Mouse (Mus musculus): Measurements from ENCODE around the gene Ccdc74a. TPM values are rescaled to one million over a fixed set of nuclear protein-coding genes. Genes with fewer than 3 reads are reported as not detected.

Gene Ccdc74a
- total RNA-seq, 2 experiments from 2014 or later = 0.74 to 1.0 TPM

DNA sequence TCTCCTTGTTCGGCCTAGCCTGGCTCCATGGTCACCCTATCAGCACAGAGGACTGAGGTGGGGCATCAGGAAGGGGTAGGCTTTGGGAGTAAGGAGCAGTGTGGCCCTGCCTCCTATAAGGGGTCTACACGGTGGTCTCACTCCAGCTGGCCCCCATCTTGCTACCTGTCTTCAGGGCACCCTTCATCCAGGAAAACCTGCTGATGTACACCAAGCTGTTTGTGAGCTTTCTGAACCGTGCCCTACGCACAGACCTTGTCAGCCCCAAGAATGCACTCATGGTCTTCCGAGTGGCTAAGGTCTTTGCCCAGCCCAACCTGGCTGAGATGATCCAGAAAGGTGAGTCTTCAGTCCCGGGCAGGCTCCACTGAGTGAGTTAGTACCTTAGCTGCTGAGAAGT, 6.3 kb upstream of the Ccdc74a start:
- intact Hi-C loops (cut with DNase I) = loop anchor here (10.0 kb wide), 1 partner anchor 85 kb away; no protein-coding TSS in a partner anchor
- no peak for DNase-seq

DNA sequence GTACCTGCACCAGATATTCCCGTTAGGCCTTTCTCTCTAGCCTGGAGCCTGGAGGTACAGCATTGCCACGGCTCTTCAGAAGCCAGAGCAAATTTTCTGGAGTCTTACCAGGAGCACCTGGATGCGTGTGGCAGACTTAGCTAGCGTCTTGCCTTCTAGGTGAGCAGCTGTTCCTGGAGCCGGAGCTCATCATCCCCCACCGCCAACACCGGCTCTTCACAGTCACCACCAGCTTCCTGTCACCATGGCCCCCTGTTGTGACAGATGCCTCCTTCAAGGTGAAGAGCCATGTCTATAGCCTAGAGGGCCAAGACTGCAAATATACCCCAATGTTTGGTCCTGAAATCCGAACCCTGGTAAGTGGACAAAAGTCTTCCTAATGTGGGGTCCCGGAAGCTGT, 5.6 kb upstream of the Ccdc74a start:
- DNase-seq = no peak
- intact Hi-C loops (cut with DNase I) = loop anchor here (10.0 kb wide), 1 partner anchor 84 kb away; no protein-coding TSS in a partner anchor

DNA sequence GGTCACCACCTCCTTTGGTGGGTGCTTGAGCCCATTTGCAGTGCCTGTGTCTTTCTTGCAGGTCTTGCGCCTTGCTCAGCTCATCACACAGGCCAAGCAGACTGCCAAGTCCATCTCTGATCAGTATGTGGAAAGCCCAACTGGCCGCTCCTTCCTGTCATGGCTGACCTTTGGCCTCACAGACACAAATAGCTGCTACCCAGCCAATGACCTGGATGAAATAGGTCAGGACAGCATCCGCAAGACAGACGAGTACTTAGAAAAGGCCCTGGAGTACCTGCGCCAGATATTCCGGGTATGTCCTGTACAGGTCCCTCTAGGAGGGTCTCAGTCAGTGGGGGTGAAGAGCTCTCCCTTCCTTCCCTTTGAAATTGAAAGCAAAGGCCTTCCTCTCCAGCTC, 5.0 kb upstream of the Ccdc74a start:
- no peak for DNase-seq
- intact Hi-C loops (cut with DNase I) = loop anchor here (10.0 kb wide), 1 partner anchor 84 kb away; no protein-coding TSS in a partner anchor

DNA sequence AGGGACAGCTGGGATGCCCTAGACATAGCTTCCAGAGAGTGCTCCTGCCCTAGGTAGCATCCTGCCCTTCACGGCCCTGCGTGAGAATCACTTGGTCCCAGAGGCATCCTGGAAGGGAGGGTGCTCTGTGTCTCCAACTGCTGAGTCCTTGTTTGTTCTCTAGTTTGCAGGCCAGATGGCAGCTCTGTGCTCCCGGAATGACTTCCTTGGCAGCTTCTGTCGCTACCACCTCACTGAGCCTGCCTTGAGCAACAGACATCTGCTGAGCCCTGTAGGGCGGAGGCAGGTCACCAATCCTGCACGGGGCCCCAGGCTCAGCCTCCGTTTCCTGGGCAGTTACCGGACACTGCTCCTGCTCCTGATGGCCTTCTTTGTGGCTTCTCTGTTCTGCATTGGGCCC, 4.0 kb upstream of the Ccdc74a start:
- no peak for DNase-seq
- intact Hi-C loops (cut with DNase I) = loop anchor here (10.0 kb wide), 1 partner anchor 82 kb away; no protein-coding TSS in a partner anchor

DNA sequence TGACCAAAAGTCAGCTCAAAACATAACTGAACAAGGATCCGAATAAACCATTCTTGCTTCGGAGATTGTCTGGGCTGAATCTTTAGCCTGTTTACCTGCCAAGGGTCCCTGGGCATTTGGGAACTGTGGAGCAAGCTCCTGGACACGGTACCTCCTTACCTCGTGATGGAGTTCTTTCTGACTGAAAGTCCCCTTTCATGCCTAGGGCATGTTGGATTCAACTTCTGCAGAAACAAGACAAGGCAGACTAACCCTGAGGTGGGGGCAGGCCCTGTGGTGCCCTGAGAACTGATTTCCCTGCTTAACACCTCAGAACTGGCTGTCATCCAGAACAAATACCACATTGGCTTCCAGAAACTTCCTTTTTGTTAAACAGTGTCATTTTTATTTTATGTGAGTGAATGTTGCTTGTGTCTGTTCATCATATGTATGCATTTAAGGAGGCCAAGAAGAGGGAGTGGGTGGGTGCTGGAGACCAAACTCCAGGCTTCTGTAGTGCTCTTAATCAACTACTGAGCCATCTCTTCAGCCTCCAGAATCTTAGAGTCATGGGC, 2.8 kb upstream of the Ccdc74a start:
- DNase-seq = no peak
- intact Hi-C loops (cut with DNase I) = loop anchor here (10.0 kb wide), 1 partner anchor 81 kb away; no protein-coding TSS in a partner anchor

DNA sequence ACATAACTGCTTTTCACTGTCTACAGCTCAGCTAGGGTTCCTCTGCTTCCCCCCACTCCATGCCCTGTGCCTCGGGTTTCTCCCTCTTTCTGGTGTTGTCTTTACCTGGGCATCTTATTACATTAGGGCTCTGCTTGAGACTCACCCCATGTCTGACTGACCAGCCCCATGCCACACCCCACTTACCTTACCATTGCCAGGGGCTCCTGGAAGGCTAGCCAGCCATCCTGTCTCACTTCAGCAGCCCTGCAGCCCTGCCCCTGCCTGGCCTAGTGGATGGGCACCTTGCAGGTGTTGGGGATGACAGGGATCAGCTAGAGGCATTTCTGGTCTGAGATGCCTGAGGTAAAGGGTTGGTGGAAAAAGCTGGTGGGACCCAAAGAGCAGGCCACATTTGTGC, 886 bp downstream of the Ccdc74a start:
- no peak for DNase-seq
- intact Hi-C loops (cut with DNase I) = loop anchor here (10.0 kb wide), 1 partner anchor 78 kb away; no protein-coding TSS in a partner anchor

DNA sequence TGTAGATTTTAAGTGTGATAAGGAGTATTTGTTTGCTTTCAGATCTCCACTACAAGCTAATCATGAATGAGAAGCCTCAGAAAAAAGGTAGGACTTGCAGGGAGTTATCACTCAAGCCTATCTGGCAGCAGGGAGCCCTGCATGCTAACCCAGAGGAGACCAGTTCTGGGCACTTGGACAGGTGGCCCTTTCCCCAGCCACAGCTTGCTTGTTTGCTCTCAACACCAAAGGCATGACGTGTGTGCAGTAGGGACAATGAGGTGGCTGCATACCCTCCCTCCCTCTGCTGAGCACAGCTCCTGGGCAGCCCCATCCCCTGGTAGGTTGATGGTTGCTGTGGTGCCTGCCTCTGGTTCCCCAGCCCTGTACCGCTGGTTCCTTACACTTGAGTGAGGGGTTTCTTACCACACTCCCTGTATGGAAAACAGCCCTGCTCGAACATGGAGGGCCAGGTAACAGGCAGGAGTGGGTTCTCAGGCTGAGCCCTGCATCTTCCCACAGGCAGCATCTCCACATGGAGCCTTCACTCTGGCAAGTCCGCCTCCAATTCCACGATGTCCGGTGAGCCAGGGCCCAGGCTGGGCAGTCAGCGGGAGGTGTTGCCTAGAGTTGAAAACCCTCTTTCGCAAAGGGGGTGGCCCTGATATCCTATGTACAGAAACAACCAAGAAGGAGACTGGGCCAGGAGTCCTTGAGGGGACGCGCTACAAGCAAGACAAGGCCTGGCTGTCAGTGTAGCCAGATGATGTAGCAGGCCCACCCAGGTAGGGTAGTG, 1.5 kb downstream of the Ccdc74a start:
- DNase-seq = no peak
- intact Hi-C loops (cut with DNase I) = loop anchor here (10.0 kb wide), 1 partner anchor 77 kb away; no protein-coding TSS in a partner anchor

DNA sequence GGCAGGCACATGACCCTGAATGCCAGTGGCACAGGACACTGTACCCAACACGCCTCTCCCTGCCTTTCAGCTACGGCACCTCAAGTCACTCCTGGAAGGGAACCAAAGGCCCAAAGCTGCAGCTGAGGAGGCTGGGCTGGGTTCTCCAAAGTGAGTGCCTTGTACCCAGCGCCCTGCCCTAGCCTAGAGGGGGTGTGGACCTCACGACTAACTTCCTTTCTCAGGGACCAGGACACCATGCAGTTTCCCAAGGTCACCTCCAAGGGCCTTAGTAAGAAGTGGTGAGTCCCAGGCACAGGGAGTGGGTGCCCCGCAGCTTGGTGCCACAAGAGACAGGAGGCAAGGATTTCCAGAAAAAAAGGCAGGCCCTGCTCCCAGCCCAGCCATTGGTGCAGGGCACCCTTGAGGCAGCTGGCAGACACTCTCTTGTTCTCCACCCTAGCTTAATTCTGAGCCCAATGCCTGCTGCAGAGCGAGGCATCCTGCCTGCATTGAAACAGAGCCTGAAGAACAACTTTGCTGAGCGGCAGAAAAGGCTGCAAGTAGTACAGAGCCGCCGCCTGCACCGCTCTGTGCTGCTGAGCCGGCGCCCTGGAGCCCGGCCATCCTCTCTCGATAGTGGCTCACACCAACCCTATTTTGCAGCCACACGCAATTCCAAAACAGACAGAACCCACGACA, 3.8 kb downstream of the Ccdc74a start:
- DNase-seq = no peak
- intact Hi-C loops (cut with DNase I) = loop anchor here (10.0 kb wide), 1 partner anchor 75 kb away; no protein-coding TSS in a partner anchor

DNA sequence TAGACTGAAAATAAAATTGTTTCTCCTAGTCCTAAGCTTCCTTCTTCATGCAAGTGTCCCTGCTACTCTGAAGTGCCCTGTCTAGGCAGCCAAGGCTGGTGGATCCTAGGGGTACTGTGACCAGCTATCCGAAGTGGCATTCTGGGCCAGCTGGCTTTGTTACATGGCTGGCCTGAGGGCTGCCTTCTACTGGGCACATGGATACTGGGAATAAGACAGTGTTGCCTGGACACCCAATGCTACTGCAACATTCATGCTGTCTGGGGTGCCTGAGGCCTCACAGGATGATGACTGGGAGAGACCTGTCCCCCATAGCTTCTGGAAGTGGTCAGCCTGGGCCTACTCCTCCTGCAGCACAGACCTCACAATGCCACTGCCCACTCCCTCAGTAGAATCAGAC, 4.4 kb downstream of the Ccdc74a start:
- intact Hi-C loops (cut with DNase I) = no loop called here
- no peak for DNase-seq

DNA sequence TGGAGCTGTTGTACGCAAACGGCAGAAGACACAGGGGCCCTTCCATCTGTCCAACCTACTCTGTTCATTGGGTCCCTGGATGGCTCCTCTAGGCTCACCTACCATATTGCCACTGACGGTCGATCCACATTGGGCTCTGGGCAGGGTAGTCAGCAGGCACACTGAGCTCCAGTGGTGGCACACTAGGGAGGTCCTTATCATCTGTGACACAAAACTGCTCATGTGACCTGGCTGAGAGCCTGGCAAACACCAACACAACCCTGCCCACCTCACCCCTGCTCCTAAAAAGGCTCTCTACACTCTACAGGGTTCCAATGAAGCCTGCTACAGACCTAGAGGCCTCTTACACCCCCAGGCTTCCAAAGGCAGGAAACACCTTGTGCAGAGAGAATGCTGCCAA, 6.3 kb downstream of the Ccdc74a start:
- intact Hi-C loops (cut with DNase I) = no loop called here
- no peak for DNase-seq

DNA sequence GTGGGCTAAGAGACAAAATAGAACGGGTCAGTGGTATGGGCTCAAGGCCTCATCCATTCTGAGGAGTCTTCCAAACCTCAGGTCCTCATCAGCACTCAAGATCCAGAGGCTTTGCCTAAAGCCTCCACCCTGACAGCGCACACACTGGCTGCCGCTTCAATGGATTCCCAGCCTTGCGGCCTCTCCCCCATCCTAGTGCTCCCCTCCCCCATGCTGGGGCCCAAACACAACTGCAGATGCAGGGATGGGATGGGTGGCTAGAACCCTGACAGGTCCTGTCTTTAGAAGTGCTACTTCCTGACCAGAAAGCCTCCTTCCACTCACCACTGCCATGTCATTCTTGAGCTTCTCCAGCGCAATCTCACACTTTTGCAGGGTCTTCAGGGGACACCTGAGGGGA, 7.3 kb downstream of the Ccdc74a start:
- DNase-seq = no peak
- intact Hi-C loops (cut with DNase I) = no loop called here

DNA sequence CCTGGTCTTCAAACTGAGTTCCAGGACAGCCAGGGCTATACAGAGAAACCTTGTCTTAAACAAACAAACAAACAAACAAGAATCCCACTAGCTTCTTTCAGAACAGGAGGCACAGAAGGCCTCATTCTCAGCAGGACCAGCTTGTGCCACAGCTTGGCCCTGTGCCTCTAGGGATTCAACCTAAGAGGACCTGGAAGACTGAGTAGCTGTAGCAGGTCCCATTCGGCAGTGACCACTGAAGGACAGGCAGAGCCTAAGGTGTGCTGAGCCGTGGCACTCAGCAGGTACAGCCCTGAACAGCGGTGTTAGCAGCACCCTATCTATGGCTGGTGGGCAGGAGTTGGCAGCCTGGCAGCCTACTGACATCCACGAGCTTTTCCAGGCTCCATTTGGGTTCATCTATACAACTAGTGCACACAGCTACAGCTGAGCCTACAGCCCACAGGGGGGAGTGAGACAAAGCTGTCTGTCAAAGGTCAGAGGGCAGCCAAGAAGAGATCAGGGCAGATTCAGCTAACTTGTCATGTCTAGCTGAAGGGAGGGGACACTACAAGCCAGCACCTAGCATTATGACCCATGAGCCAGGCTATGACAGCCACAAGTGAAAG, 8.0 kb downstream of the Ccdc74a start:
- DNase-seq = no peak
- intact Hi-C loops (cut with DNase I) = no loop called here

DNA sequence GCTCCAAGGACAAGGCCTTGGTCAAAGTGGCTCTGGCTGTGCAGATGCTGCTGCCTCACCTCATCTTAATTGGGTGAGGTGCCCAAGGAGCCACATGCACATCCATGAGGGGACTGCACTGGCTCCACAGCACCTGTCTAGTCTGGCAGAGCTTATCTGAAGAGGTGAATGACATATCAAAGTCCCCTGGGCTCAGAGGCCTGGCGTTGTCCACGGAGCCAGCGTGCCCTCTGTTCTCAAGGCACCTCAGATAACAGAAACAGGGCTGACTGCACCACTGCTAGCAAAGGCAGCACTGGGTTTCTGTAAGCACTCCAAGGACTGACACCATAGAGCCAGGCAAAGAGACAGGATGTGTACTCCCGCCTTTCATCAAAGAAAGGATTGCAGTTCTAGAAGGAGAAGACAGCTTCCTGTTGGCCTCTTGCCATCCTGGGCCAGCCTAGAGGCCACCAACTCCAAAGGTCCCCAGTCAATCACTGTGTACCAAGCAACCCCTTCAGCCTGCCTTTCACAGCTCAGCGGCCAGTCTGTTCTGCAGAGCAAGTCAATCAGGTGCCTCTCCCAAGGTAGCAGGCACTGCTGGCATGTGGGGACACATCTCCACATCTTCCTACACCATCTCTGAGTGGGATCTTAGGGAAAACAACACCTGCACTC, 10.1 kb downstream of the Ccdc74a start:
- intact Hi-C loops (cut with DNase I) = no loop called here
- no peak for DNase-seq

DNA sequence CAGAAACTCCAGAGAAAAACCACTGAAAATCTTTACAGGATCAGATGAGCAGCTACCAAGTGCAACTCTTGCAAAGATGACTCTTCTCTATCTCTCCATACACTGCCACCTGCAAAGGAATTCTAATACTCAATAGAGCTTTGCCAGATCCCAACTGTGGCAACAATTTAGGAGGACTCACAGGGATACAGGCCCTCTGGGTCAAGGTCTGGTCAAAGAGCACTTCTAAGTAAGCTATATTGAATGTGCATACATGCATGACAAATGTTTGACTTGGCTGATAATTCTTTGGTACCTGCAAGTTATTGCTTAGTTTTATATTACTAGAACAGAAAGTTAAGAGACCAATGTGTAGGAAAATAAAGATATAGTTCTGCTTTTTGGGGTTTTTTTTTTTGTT, 19.3 kb downstream of the Ccdc74a start:
- intact Hi-C loops (cut with DNase I) = no loop called here
- DNase-seq = no peak

DNA sequence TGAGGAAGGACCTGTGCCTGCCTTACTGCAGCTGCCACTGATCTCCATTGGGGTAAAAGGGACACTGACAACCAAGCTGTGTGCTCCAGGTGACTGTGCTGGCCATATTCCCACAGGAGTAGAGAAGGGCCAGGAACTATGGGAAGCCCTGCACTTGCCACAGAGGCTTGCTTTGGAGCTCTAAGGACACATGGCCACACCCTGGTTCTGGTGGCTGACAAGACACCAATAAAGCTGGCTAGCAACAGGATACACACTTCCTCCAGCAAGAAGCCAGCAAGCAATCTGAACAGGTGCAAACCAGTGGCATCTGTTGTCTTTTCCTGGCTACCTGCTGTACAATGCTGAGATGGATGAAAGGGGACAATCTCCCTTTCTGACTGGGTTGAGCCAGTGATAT, 23.6 kb downstream of the Ccdc74a start:
- intact Hi-C loops (cut with DNase I) = no loop called here
- DNase-seq = no peak

DNA sequence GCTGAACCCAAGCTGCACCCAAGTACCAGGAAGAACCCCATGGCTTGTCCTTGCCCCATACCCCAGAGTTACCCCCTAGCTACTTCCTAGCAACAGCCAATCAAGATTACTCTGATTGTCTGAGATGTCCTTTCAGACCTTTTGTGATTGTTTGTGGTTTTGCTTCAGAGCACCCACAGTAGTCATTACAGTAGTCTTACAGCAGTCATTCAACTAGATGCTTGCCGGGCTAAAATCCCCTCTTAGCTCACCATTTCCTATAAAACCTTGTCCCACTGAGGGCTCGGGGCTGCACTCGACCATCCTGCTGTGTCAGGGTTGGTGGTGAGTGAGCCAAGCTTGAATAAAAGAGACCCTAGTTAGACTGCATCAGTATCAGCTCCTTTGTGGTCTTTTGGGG, 48.6 kb downstream of the Ccdc74a start:
- intact Hi-C loops (cut with DNase I) = no loop called here
- no peak for DNase-seq

Other genes starting within 250 kb of the Ccdc74a start
- 10 to 100 TPM; 16.2 to 17.3 TPM for gene Snap29, start 240.5 kb upstream of the Ccdc74a start, total RNA-seq (2021)
- gene Pi4ka, start 240.2 kb upstream of the Ccdc74a start, total RNA-seq (2021) = 10 to 100 TPM; 55.3 to 56.7 TPM
- gene Crkl, start 194.5 kb upstream of the Ccdc74a start, total RNA-seq (2021) = 10 to 100 TPM; 27.9 to 33.8 TPM
- gene Aifm3, start 156.9 kb upstream of the Ccdc74a start, total RNA-seq (2021) = under 1 TPM; 0.34 to 0.45 TPM
- 10 to 100 TPM; 38.0 to 41.8 TPM for gene Lztr1, start 137.8 kb upstream of the Ccdc74a start, total RNA-seq (2021)
- 10 to 100 TPM; 17.8 to 20.0 TPM for gene Thap7, start 115.3 kb upstream of the Ccdc74a start, total RNA-seq (2021)
- under 1 TPM in 1 of 2 experiments, not detected in 1; 0.30 TPM for gene Lrrc74b, start 85.2 kb upstream of the Ccdc74a start, total RNA-seq (2021)
- under 1 TPM; 0.45 to 0.69 TPM for gene P2rx6, start 84.6 kb upstream of the Ccdc74a start, total RNA-seq (2021)
- 1 to 10 TPM; 2.4 to 3.9 TPM for gene Slc7a4, start 63.3 kb upstream of the Ccdc74a start, total RNA-seq (2021)
- 10 to 100 TPM; 29.8 to 31.9 TPM for gene Smpd4, start 27.1 kb upstream of the Ccdc74a start, total RNA-seq (2021)
- 10 to 100 TPM; 34.7 to 39.1 TPM for gene Med15, start 86.4 kb downstream of the Ccdc74a start, total RNA-seq (2021)
- 10 to 100 TPM; 26.9 to 27.6 TPM for gene Klhl22, start 113.1 kb downstream of the Ccdc74a start, total RNA-seq (2021)
- gene Scarf2, start 150.8 kb downstream of the Ccdc74a start, total RNA-seq (2021) = 10 to 100 TPM; 15.1 to 16.0 TPM
- under 1 TPM in 1 of 2 experiments, not detected in 1; 0.22 TPM for gene B830017H08Rik, start 186.7 kb downstream of the Ccdc74a start, total RNA-seq (2021)
- 1 to 10 TPM; 1.4 TPM for gene Car15, start 191.9 kb downstream of the Ccdc74a start, total RNA-seq (2021)
- gene Gm20518, start 245.2 kb downstream of the Ccdc74a start, total RNA-seq (2021) = under 1 TPM; 0.17 to 0.19 TPM
- gene Tssk1, start 247.8 kb downstream of the Ccdc74a start, total RNA-seq (2021) = under 1 TPM in 1 of 2 experiments, not detected in 1; 0.07 TPM